Mouse (Mus musculus): ENCODE data around the gene Iffo2. TPM values are rescaled to one million over a fixed set of nuclear protein-coding genes. Genes with fewer than 3 reads are reported as not detected.

The Iffo2 gene
- polyA plus RNA-seq, 1 experiment from 2014 or later, result 7.2 TPM

DNA sequence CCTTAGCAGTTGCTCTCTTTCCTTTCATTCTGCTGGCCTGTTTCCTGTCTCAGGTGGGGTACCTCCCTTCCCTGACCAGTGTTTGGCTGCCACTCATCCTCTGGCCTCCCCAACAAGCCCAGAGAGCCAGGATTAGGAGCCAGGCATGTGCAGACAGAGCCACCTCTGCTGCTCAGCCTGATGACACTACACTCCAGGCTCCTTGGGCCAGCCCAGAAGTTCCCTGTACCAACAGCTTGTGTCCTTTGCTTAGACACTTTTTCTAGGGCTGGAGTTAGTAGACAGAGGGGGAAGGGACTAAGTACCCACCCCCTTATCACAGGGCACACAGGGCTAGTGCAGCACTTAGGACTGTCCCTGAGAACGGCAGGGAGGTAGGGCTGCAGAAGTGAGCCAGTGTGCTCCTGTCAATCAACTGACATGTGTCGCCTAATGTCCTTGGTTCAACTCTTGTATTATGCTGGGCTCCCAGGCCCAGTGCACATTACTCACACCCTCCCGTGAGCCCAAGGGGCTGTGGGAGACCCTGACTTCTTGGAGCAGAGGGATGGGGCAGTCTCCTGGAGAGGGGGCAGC is 38.0 kb upstream of the Iffo2 start:
- H3K27me3 ChIP-seq (ENCODE audit: control insufficient read depth, insufficient read depth, low read length), result no peaks in the 10 kb centered on the region
- no peaks in the 10 kb centered on the region for H3K4me1 ChIP-seq (ENCODE audit: control insufficient read depth, insufficient read depth, low read length)
- no peak overlapping the region for H3K9ac ChIP-seq (replicated peaks; ENCODE audit: low read depth, low read length)
- H3K4me2 ChIP-seq (ENCODE audit: low read depth, low read length), result no peak overlapping the region
- ATAC-seq (ENCODE audit: low read depth), result no peak
- H3K27ac ChIP-seq (ENCODE audit: low read depth, low read length), result no peak overlapping the region
- peaks cover 31% of the 10 kb centered on the region for H3K36me3 ChIP-seq (ENCODE audit: control insufficient read depth, insufficient read depth, low read length)
- H3K9me3 ChIP-seq (ENCODE audit: control insufficient read depth, low read length), result no peaks in the 10 kb centered on the region
- no peak overlapping the region for H3K4me3 ChIP-seq (ENCODE audit: low read depth, low read length)
- 57% methylated on average over 3 of the region's 3 CpGs for WGBS

DNA sequence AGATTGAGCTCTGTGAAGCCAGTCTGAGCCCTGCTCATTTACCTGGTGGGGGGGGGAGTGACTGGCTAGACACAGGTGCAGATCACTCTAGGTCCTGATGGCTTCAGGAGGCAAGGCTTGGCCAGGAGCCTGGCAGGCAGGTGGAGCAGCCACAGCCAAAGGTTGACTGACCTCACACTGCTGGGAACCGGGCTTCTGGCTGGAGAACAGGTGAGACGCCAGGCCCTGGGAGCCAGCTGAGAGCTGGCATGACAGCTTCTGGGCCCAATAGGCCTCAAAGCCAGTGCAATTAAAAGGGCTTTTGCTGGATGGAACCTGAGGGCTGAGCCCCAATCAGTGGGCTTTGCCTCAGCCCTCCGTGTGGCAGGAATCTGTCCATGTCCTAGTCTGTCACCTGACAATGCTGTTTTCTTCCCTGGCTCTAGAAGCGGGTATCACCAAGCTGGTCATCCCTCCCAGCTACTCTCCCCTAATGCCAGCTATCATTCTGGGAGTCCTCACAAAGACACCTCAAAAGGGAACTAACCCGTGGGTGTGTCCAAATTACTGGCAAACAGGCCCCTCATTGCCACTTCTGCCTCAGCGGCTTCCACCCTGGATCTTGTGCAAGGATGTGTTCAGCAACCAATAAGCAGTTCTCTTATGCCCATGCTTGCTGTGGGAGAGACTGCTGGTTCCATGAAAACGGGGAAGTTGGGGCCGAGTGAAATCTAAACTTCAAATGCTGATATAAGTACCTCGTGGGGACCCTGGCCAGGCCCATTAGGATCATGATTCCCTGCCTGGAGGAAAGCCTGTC is 36.9 kb upstream of the Iffo2 start:
- H3K36me3 ChIP-seq (ENCODE audit: control insufficient read depth, insufficient read depth, low read length), result peaks cover 27% of the 10 kb centered on the region
- H3K4me3 ChIP-seq (ENCODE audit: low read depth, low read length), result no peak overlapping the region
- WGBS, result 79% methylated on average over 9 of the region's 9 CpGs
- H3K9ac ChIP-seq (replicated peaks; ENCODE audit: low read depth, low read length), result no peak overlapping the region
- no peak overlapping the region for H3K27ac ChIP-seq (ENCODE audit: low read depth, low read length)
- H3K4me1 ChIP-seq (ENCODE audit: control insufficient read depth, insufficient read depth, low read length), result no peaks in the 10 kb centered on the region
- H3K9me3 ChIP-seq (ENCODE audit: control insufficient read depth, low read length), result no peaks in the 10 kb centered on the region
- no peak for ATAC-seq (ENCODE audit: low read depth)
- no peak overlapping the region for H3K4me2 ChIP-seq (ENCODE audit: low read depth, low read length)
- no peaks in the 10 kb centered on the region for H3K27me3 ChIP-seq (ENCODE audit: control insufficient read depth, insufficient read depth, low read length)

DNA sequence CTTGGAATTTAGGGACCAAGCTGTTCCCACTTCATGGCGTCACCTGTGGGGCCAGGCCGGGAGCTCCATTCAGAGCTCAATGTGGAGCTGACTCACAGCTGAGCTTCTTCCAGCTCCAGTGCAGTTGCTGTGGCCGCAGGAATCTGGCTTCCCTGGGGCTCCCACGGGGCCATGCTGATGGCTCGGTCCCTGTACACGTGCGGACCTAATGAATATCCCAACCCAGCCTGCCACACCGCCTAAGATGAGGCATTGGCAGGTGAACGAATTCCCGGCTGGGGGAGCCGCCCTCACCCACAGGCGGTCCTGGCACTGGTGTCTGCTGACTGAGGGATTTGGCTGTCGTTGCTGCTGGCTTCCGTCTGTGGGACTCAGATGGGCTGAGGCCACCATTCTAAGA is 29.5 kb upstream of the Iffo2 start:
- no peaks in the 10 kb centered on the region for H3K27me3 ChIP-seq (ENCODE audit: control insufficient read depth, insufficient read depth, low read length)
- no peaks in the 10 kb centered on the region for H3K9me3 ChIP-seq (ENCODE audit: control insufficient read depth, low read length)
- H3K4me2 ChIP-seq (ENCODE audit: low read depth, low read length), result no peak overlapping the region
- no peak overlapping the region for H3K4me3 ChIP-seq (ENCODE audit: low read depth, low read length)
- no peaks in the 10 kb centered on the region for H3K36me3 ChIP-seq (ENCODE audit: control insufficient read depth, insufficient read depth, low read length)
- WGBS, result 60% methylated on average over 14 of the region's 14 CpGs
- ATAC-seq (ENCODE audit: low read depth), result no peak
- no peak overlapping the region for H3K27ac ChIP-seq (ENCODE audit: low read depth, low read length)
- H3K9ac ChIP-seq (replicated peaks; ENCODE audit: low read depth, low read length), result no peak overlapping the region
- H3K4me1 ChIP-seq (ENCODE audit: control insufficient read depth, insufficient read depth, low read length), result no peaks in the 10 kb centered on the region

DNA sequence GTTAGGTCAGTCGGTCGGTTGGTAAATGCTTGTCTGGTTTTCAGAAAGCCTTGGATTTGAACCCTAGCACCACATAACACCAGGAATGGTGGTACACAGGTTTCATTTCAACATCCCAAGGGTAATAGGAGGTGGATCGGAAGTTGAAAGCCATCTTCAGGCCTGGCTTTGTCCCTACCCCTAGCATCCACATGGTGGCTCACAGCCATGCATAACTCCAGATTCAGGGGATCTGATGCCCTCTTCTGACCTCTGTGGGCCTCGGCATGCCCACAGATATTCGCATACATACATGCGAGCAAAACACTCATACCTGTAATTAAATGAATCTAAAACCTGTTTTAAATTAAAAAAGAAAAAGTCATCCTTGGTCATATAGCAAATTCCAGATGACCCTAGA is 28.6 kb upstream of the Iffo2 start:
- Histone ChIP-seq H3K4me2 (ENCODE audit: low read depth, low read length) (no peak overlapping the region), H3K27ac (ENCODE audit: low read depth, low read length) (no peak overlapping the region), H3K27me3 (ENCODE audit: control insufficient read depth, insufficient read depth, low read length) (no peaks in the 10 kb centered on the region), H3K4me3 (ENCODE audit: low read depth, low read length) (no peak overlapping the region), H3K36me3 (ENCODE audit: control insufficient read depth, insufficient read depth, low read length) (no peaks in the 10 kb centered on the region), H3K9me3 (ENCODE audit: control insufficient read depth, low read length) (no peaks in the 10 kb centered on the region), H3K9ac (replicated peaks; ENCODE audit: low read depth, low read length) (no peak overlapping the region), H3K4me1 (ENCODE audit: control insufficient read depth, insufficient read depth, low read length) (no peaks in the 10 kb centered on the region)
- no peak for ATAC-seq (ENCODE audit: low read depth)
- 89% methylated on average over 6 of the region's 6 CpGs for WGBS

DNA sequence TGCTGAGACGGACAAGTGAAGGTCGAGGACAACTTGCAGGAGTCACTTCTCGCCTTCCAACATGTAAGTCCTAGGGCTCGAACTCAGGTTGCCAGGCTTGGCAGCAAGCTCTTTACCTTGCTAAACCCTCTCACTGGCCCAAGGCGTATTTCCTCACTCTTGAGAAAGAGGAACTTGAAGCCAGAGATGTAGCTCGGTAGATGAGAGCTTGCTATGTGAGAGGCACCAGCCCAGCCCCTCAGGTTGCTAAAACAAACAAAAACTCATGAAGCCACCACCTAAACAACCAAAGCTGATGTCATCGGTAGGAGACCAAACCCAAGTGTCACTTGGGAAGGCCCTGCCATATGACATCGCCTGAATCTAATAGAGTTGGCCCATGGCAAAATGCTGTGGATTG is 26.4 kb upstream of the Iffo2 start:
- no peak for ATAC-seq (ENCODE audit: low read depth)
- Histone ChIP-seq H3K9ac (replicated peaks; ENCODE audit: low read depth, low read length) (no peak overlapping the region), H3K36me3 (ENCODE audit: control insufficient read depth, insufficient read depth, low read length) (no peaks in the 10 kb centered on the region), H3K4me1 (ENCODE audit: control insufficient read depth, insufficient read depth, low read length) (no peaks in the 10 kb centered on the region), H3K4me3 (ENCODE audit: low read depth, low read length) (no peak overlapping the region), H3K4me2 (ENCODE audit: low read depth, low read length) (no peak overlapping the region), H3K9me3 (ENCODE audit: control insufficient read depth, low read length) (no peaks in the 10 kb centered on the region), H3K27me3 (ENCODE audit: control insufficient read depth, insufficient read depth, low read length) (no peaks in the 10 kb centered on the region), H3K27ac (ENCODE audit: low read depth, low read length) (no peak overlapping the region)
- 92% methylated on average over 8 of the region's 8 CpGs for WGBS

DNA sequence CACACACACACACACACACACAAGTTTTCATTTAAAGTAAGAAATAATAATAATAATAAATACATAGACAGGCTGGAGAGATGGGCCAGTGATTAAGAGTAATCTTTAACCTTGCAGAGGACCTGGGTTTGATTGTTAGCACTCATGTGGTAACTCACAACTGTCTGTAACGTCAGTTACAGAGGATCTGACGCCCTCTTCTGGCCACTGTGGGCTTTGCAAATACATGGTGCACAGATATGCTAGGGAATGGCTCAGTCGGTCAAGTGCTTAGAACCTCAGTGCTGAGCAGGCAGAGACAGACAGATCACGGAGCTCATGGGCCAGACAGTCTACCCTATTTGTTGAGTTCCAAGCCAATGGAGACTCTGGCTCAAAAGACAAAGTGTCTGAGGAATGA is 24.6 kb upstream of the Iffo2 start:
- Histone ChIP-seq H3K4me2 (ENCODE audit: low read depth, low read length) (no peak overlapping the region), H3K9ac (replicated peaks; ENCODE audit: low read depth, low read length) (no peak overlapping the region), H3K4me3 (ENCODE audit: low read depth, low read length) (no peak overlapping the region), H3K27ac (ENCODE audit: low read depth, low read length) (no peak overlapping the region), H3K9me3 (ENCODE audit: control insufficient read depth, low read length) (no peaks in the 10 kb centered on the region), H3K4me1 (ENCODE audit: control insufficient read depth, insufficient read depth, low read length) (no peaks in the 10 kb centered on the region), H3K36me3 (ENCODE audit: control insufficient read depth, insufficient read depth, low read length) (no peaks in the 10 kb centered on the region), H3K27me3 (ENCODE audit: control insufficient read depth, insufficient read depth, low read length) (no peaks in the 10 kb centered on the region)
- WGBS, result 83% methylated on average over 4 of the region's 4 CpGs
- ATAC-seq (ENCODE audit: low read depth), result no peak

DNA sequence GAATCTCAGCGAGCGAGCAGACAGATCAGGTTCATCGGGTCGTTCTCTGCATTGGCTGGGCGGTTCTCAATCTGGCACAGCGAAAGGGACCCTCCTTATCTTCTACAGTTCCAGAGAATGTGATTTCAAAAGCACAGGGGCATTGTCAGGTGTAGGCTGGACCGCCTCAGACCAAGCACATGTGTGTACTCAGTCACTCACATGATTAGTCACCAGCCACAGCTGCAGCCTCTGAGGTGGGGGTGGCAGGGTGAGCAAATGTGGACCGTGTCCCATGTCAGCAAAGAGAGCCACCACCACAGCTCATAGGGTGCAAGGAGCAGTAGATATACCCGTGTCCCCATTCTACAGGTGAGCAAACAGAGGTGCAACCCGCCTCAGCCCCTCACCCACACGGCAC is 23.6 kb upstream of the Iffo2 start:
- Histone ChIP-seq H3K4me2 (ENCODE audit: low read depth, low read length) (no peak overlapping the region), H3K4me1 (ENCODE audit: control insufficient read depth, insufficient read depth, low read length) (no peaks in the 10 kb centered on the region), H3K27me3 (ENCODE audit: control insufficient read depth, insufficient read depth, low read length) (no peaks in the 10 kb centered on the region), H3K36me3 (ENCODE audit: control insufficient read depth, insufficient read depth, low read length) (no peaks in the 10 kb centered on the region), H3K27ac (ENCODE audit: low read depth, low read length) (no peak overlapping the region), H3K9me3 (ENCODE audit: control insufficient read depth, low read length) (no peaks in the 10 kb centered on the region), H3K9ac (replicated peaks; ENCODE audit: low read depth, low read length) (no peak overlapping the region), H3K4me3 (ENCODE audit: low read depth, low read length) (no peak overlapping the region)
- no peak for ATAC-seq (ENCODE audit: low read depth)
- WGBS, result 95% methylated on average over 11 of the region's 11 CpGs

DNA sequence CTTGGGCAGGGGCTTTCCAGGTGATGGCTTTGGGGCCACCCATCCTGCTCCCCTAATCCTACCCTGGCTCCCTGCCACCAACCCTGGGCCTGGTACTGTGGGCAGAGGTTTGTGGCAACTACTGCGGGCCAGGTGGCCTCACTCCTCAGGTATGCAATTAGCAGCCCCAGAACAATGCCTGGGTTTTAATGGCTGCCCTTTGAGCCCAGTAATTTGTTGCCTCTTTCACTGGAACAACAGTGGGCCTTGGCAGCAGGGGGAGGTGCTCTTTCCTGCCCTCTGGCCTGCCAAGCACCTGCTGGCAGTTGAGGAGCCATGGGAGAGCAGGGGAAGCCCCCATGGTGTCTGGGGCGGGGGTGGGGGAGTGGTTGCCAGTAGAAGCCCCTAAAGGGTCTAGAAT is 21.3 kb upstream of the Iffo2 start:
- WGBS, result 51% methylated on average over 2 of the region's 2 CpGs
- Histone ChIP-seq H3K27ac (ENCODE audit: low read depth, low read length) (no peak overlapping the region), H3K4me1 (ENCODE audit: control insufficient read depth, insufficient read depth, low read length) (no peaks in the 10 kb centered on the region), H3K9me3 (ENCODE audit: control insufficient read depth, low read length) (no peaks in the 10 kb centered on the region), H3K4me3 (ENCODE audit: low read depth, low read length) (no peak overlapping the region), H3K9ac (replicated peaks; ENCODE audit: low read depth, low read length) (no peak overlapping the region), H3K36me3 (ENCODE audit: control insufficient read depth, insufficient read depth, low read length) (no peaks in the 10 kb centered on the region), H3K4me2 (ENCODE audit: low read depth, low read length) (no peak overlapping the region), H3K27me3 (ENCODE audit: control insufficient read depth, insufficient read depth, low read length) (no peaks in the 10 kb centered on the region)
- ATAC-seq (ENCODE audit: low read depth), result no peak

DNA sequence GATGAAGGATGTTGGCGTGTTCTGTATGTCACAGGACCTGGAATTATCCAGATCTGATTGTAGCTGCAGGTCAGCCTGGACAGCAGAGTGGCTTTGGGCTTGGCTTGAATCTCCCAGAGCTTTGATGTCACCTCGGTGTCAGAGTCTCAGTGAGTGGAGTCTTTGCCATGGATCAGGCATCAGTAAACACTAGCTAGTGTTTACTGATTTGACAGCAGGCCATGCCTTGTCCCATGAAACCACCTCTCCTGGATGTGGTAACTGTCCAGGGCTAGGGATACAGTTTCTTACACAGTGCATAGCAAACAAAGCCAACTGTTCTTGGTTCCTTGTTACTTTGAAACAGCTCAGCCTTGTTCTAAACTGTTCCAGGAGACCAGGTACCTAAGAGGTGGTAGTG is 18.8 kb upstream of the Iffo2 start:
- WGBS, result 80% methylated on average over 2 of the region's 2 CpGs
- no peaks in the 10 kb centered on the region for H3K9me3 ChIP-seq (ENCODE audit: control insufficient read depth, low read length)
- ATAC-seq (ENCODE audit: low read depth), result no peak
- H3K4me1 ChIP-seq (ENCODE audit: control insufficient read depth, insufficient read depth, low read length), result no peaks in the 10 kb centered on the region
- no peaks in the 10 kb centered on the region for H3K36me3 ChIP-seq (ENCODE audit: control insufficient read depth, insufficient read depth, low read length)
- H3K4me3 ChIP-seq (ENCODE audit: low read depth, low read length), result no peak overlapping the region
- H3K4me2 ChIP-seq (ENCODE audit: low read depth, low read length), result no peak overlapping the region
- no peak overlapping the region for H3K9ac ChIP-seq (replicated peaks; ENCODE audit: low read depth, low read length)
- no peaks in the 10 kb centered on the region for H3K27me3 ChIP-seq (ENCODE audit: control insufficient read depth, insufficient read depth, low read length)
- H3K27ac ChIP-seq (ENCODE audit: low read depth, low read length), result no peak overlapping the region
